Mouse (Mus musculus): Measurements from ENCODE around the gene Gfral.

Gene Gfral

GRCm38 (mm10) chr9:76129353-76129752 lies 84.1 kb downstream of the Gfral start:
- no peak for DNase-seq (ENCODE audit: extremely low read depth, insufficient read length, low spot score)

GRCm38 (mm10) chr9:76124249-76124648 lies 89.2 kb downstream of the Gfral start:
- no peak for DNase-seq (ENCODE audit: extremely low read depth, insufficient read length, low spot score)

- DNase-seq (ENCODE audit: extremely low read depth, insufficient read length, low spot score) = peak; percentile 15
These were observed 90.6 kb downstream of the Gfral start for GRCm38 (mm10) chr9:76122888-76123287.
